In the genomic region with DNA sequence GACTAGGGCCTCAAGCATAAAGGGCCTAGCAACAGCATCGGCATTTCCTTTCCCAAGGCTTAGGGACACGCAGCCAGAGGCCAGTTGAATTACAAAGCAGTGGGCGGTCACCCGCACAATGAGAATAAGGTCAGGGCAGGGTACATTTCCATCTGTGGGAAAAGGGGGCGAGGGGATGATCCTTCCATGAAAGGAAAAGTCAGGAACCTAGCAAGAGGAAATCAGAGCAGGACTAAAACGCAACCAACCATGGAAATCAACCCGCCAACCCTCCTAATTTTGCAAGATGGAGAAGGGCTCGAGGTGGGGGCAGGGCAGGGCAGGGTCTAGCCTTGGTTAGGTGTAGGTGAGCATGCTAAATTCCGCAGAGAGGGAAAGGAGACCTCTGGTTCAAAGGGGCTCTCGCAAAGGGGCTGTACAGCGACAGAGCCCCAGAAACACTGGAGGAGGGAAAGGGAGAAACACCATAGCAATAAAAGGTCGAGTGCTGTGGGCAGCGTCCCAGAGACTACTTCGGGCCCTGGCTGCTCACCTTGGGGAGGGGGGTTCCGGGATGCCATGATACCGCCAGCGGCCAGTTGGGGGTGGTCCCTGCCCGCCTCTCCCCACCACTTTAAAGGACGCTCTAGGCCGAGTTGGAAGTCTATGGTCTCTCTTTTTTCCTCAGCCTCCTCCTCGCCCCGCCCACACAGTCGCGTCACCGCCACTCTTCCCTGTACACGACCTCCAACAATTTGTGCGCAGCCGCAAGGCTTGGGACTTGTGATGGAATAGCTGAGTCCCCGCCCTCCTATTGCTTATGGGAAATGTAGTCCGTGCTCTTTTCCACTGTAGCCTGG, we compare ENCODE assay signal across 7 mouse cellular contexts. TPM values are rescaled to one million over a fixed set of nuclear protein-coding genes. Genes with fewer than 3 reads are reported as not detected.
DNase-seq lines count a peak whose midpoint lies in the region; ATAC-seq lines count a peak whose summit lies in the region.

A gene (minus strand): TSS at position 705 of the 839 bp plus-strand sequence.

- 12% methylated on average over 24 of the region's 30 CpGs for WGBS in embryonic facial prominence, embryonic 11.5 days
- WGBS in limb, embryonic 11.5 days = 12% methylated on average over 29 of the region's 30 CpGs
- WGBS in midbrain, embryonic 14.5 days = 10% methylated on average over 29 of the region's 30 CpGs

- H3K9me3 ChIP-seq in embryonic facial prominence, embryonic 11.5 days (replicated peaks; ENCODE audit: control insufficient read depth, low read length) = no peaks in the 10 kb centered on the region
- H3K9me3 ChIP-seq in limb, embryonic 11.5 days (ENCODE audit: control insufficient read depth, low read length) = no peaks in the 10 kb centered on the region
- no peaks in the 10 kb centered on the region for H3K9me3 ChIP-seq in midbrain, embryonic 14.5 days (ENCODE audit: control insufficient read depth, low read length)

- no peaks in the 10 kb centered on the region for H3K36me3 ChIP-seq in embryonic facial prominence, embryonic 11.5 days (replicated peaks; ENCODE audit: control insufficient read depth, insufficient read depth, low read depth, low read length)
- H3K36me3 ChIP-seq in limb, embryonic 11.5 days (ENCODE audit: control insufficient read depth, insufficient read depth, low read length) = no peaks in the 10 kb centered on the region
- H3K36me3 ChIP-seq in midbrain, embryonic 14.5 days (ENCODE audit: control insufficient read depth, insufficient read depth, low read length) = no peaks in the 10 kb centered on the region

- peak within 1 kb of the TSS; percentile 30 for H3K4me2 ChIP-seq in embryonic facial prominence, embryonic 11.5 days (ENCODE audit: low read depth, low read length)
- peak within 1 kb of the TSS; percentile 36 for H3K4me2 ChIP-seq in limb, embryonic 11.5 days (ENCODE audit: low read depth, severe bottlenecking)
- peak within 1 kb of the TSS; percentile 54 for H3K4me2 ChIP-seq in midbrain, embryonic 14.5 days (ENCODE audit: low read length)

- no peaks in the 10 kb centered on the region for H3K27me3 ChIP-seq in embryonic facial prominence, embryonic 11.5 days (ENCODE audit: control insufficient read depth, insufficient read depth, low read length)
- no peaks in the 10 kb centered on the region for H3K27me3 ChIP-seq in limb, embryonic 11.5 days (ENCODE audit: control insufficient read depth, insufficient read depth, low read length)
- no peaks in the 10 kb centered on the region for H3K27me3 ChIP-seq in midbrain, embryonic 14.5 days (ENCODE audit: control insufficient read depth, insufficient read depth, low read length)

- peak within 1 kb of the TSS; percentile 57; the same call in 1 of the 2 replicates for H3K27ac ChIP-seq in embryonic facial prominence, embryonic 11.5 days (replicated peaks; ENCODE audit: low read depth, low read length)
- peak within 1 kb of the TSS; percentile 47 for H3K27ac ChIP-seq in limb, embryonic 11.5 days (replicated peaks; ENCODE audit: low read depth, low read length)
- peak within 1 kb of the TSS; percentile 92 for H3K27ac ChIP-seq in midbrain, embryonic 14.5 days (replicated peaks; ENCODE audit: low read depth, low read length)

- H3K4me1 ChIP-seq in embryonic facial prominence, embryonic 11.5 days (ENCODE audit: control insufficient read depth, insufficient read depth, low read length) = no peaks in the 10 kb centered on the region
- H3K4me1 ChIP-seq in limb, embryonic 11.5 days (ENCODE audit: control insufficient read depth, insufficient read depth, low read length) = no peaks in the 10 kb centered on the region
- no peaks in the 10 kb centered on the region for H3K4me1 ChIP-seq in midbrain, embryonic 14.5 days (ENCODE audit: control insufficient read depth, insufficient read depth, low read length)

- peak within 1 kb of the TSS; percentile 63 for H3K9ac ChIP-seq in embryonic facial prominence, embryonic 11.5 days (replicated peaks; ENCODE audit: low read length)
- peak within 1 kb of the TSS; percentile 63 for H3K9ac ChIP-seq in limb, embryonic 11.5 days (ENCODE audit: low read length)
- H3K9ac ChIP-seq in midbrain, embryonic 14.5 days (replicated peaks; ENCODE audit: low read length) = peak within 1 kb of the TSS; percentile 50

- peak within 1 kb of the TSS; percentile 41 for H3K4me3 ChIP-seq in embryonic facial prominence, embryonic 11.5 days (ENCODE audit: low read depth, low read length)
- peak within 1 kb of the TSS; percentile 41 for H3K4me3 ChIP-seq in limb, embryonic 11.5 days (ENCODE audit: low read depth, low read length)
- peak within 1 kb of the TSS; percentile 42 for H3K4me3 ChIP-seq in midbrain, embryonic 14.5 days (replicated peaks; ENCODE audit: low read depth, low read length)

- ATAC-seq in embryonic facial prominence, embryonic 11.5 days (replicated peaks; ENCODE audit: insufficient number of reproducible peaks, low FRiP score, low TSS enrichment, low read depth) = peak; percentile 98
- ATAC-seq in granulocyte monocyte progenitor cell, adult 5-6 weeks (replicated peaks; ENCODE audit: poor library complexity, severe bottlenecking) = peak; percentile 100
- ATAC-seq in limb, embryonic 11.5 days (ENCODE audit: insufficient number of reproducible peaks, low FRiP score, low TSS enrichment, low read depth) = peak; percentile 99
- ATAC-seq in midbrain, embryonic 14.5 days (ENCODE audit: low FRiP score, low TSS enrichment) = peak; percentile 98

- peak; percentile 96 for DNase-seq in adrenal gland, postnatal 14 days
- peak; percentile 92 for DNase-seq in embryonic facial prominence, embryonic 11.5 days (ENCODE audit: low spot score)
- peak; percentile 93 for DNase-seq in kidney, adult 18-20 months
- peak; percentile 91 for DNase-seq in limb, embryonic 11.5 days (ENCODE audit: low spot score)
- DNase-seq in midbrain, embryonic 14.5 days = peak; percentile 96
- DNase-seq in spleen, adult 18-20 months = peak; percentile 88

RNA-seq across cellular contexts. Expression of the gene that starts here (rescaled TPM):
- 36.6 and 37.7 TPM in 2 replicates for total RNA-seq in adrenal gland, postnatal 14 days (2021)
- polyA plus RNA-seq in embryonic facial prominence, embryonic 11.5 days (2014; fragmentation: Nextera tagmentation; extraction: Ambion mirVana) = 65.0 and 78.1 TPM in 2 replicates
- 33.0 and 36.1 TPM in 2 replicates for total RNA-seq in granulocyte monocyte progenitor cell, adult 5-6 weeks (2014; fragmentation: Nextera tagmentation)
- total RNA-seq in granulocyte monocyte progenitor cell, adult 5-6 weeks (2017) = 38.0 and 54.8 TPM in 2 replicates
- 58.5 and 62.9 TPM in 2 replicates for polyA plus RNA-seq in limb, embryonic 11.5 days (2014; fragmentation: Nextera tagmentation; extraction: Ambion mirVana)
- polyA plus RNA-seq in midbrain, embryonic 14.5 days (2014; fragmentation: Nextera tagmentation; extraction: Ambion mirVana) = 68.7 and 80.4 TPM in 2 replicates

Comparison
In these comparisons a context has a peak if more than half of its experiments do, and no peak if none do; other contexts are left out.
1. Peak in every context shown above with its lines: DNase-seq, ATAC-seq, H3K4me3 ChIP-seq and H3K27ac ChIP-seq.